Mouse (Mus musculus): Measurements from ENCODE around the gene Mapt. TPM values are rescaled to one million over a fixed set of nuclear protein-coding genes. Genes with fewer than 3 reads are reported as not detected.
A peak's percentile ranks its signal among the peaks of the same experiment; 100 is the strongest.
"Not testable (repeated sequence)": the region's sequence is repeated elsewhere in the genome, so short reads cannot be mapped to it uniquely, and the experiment has no call there.

Mapt gene
- polyA plus RNA-seq, 1 experiment from 2014 or later = 14.7 TPM

- no peak overlapping the region for H3K4me3 ChIP-seq
- peaks cover 56% of the 10 kb centered on the region for H3K27me3 ChIP-seq (replicated peaks; ENCODE audit: low read depth, poor library complexity, severe bottlenecking)
- no peaks in the 10 kb centered on the region for H3K36me3 ChIP-seq (replicated peaks)
- no peak overlapping the region for H3K27ac ChIP-seq (replicated peaks)
- no peak for DNase-seq (ENCODE audit: low spot score)
- 70% methylated on average over 7 of the region's 7 CpGs for WGBS
- peaks cover 46% of the 10 kb centered on the region for H3K4me1 ChIP-seq
- H3K9me3 ChIP-seq = no peaks in the 10 kb centered on the region
Observed at GRCm38 (mm10) chr11:104237226-104237625, 6.0 kb downstream of the Mapt start.

- Histone ChIP-seq H3K4me1 (peaks cover 37% of the 10 kb centered on the region), H3K9me3 (no peaks in the 10 kb centered on the region), H3K36me3 (replicated peaks) (no peaks in the 10 kb centered on the region), H3K27ac (replicated peaks) (no peak overlapping the region), H3K4me3 (no peak overlapping the region), H3K27me3 (replicated peaks; ENCODE audit: low read depth, poor library complexity, severe bottlenecking) (peaks cover 46% of the 10 kb centered on the region)
- no peak for DNase-seq (ENCODE audit: low spot score)
- WGBS = 70% methylated on average over 13 of the region's 13 CpGs
Observed at GRCm38 (mm10) chr11:104237958-104238747, 7.0 kb downstream of the Mapt start.

GRCm38 (mm10) chr11:104245478-104245877 is 14.3 kb downstream of the Mapt start:
- DNase-seq (ENCODE audit: low spot score); H3K9me3 ChIP-seq; H3K4me3 ChIP-seq; H3K36me3 ChIP-seq (replicated peaks); H3K27ac ChIP-seq (replicated peaks); H3K27me3 ChIP-seq (replicated peaks; ENCODE audit: low read depth, poor library complexity, severe bottlenecking): not testable (repeated sequence)
- 80% methylated on average over 6 of the region's 6 CpGs for WGBS
- peaks cover 22% of the 10 kb centered on the region for H3K4me1 ChIP-seq

- Histone ChIP-seq H3K9me3 (no peaks in the 10 kb centered on the region), H3K27me3 (replicated peaks; ENCODE audit: low read depth, poor library complexity, severe bottlenecking) (no peaks in the 10 kb centered on the region), H3K36me3 (replicated peaks) (no peaks in the 10 kb centered on the region), H3K4me1 (peaks cover 22% of the 10 kb centered on the region), H3K27ac (replicated peaks) (no peak overlapping the region), H3K4me3 (no peak overlapping the region)
- WGBS = 21% methylated on average over 6 of the region's 6 CpGs
- DNase-seq (ENCODE audit: low spot score) = no peak
Observed at GRCm38 (mm10) chr11:104246171-104246694, 15.0 kb downstream of the Mapt start.

GRCm38 (mm10) chr11:104247141-104247717 is 16.0 kb downstream of the Mapt start:
- DNase-seq (ENCODE audit: low spot score) = no peak
- 87% methylated on average over 6 of the region's 6 CpGs for WGBS
- H3K4me3 ChIP-seq = no peak overlapping the region
- H3K9me3 ChIP-seq = no peaks in the 10 kb centered on the region
- no peak overlapping the region for H3K27ac ChIP-seq (replicated peaks)
- H3K27me3 ChIP-seq (replicated peaks; ENCODE audit: low read depth, poor library complexity, severe bottlenecking) = no peaks in the 10 kb centered on the region
- no peaks in the 10 kb centered on the region for H3K36me3 ChIP-seq (replicated peaks)
- H3K4me1 ChIP-seq = peaks cover 22% of the 10 kb centered on the region

- WGBS = 72% methylated on average over 8 of the region's 8 CpGs
- H3K27ac ChIP-seq (replicated peaks) = no peak overlapping the region
- no peaks in the 10 kb centered on the region for H3K27me3 ChIP-seq (replicated peaks; ENCODE audit: low read depth, poor library complexity, severe bottlenecking)
- H3K9me3 ChIP-seq = no peaks in the 10 kb centered on the region
- peaks cover 22% of the 10 kb centered on the region for H3K4me1 ChIP-seq
- H3K36me3 ChIP-seq (replicated peaks) = no peaks in the 10 kb centered on the region
- no peak overlapping the region for H3K4me3 ChIP-seq
- no peak for DNase-seq (ENCODE audit: low spot score)
Observed at GRCm38 (mm10) chr11:104249420-104249819, 18.2 kb downstream of the Mapt start.

GRCm38 (mm10) chr11:104251121-104251520 is 19.9 kb downstream of the Mapt start:
- H3K9me3 ChIP-seq = no peaks in the 10 kb centered on the region
- H3K27me3 ChIP-seq (replicated peaks; ENCODE audit: low read depth, poor library complexity, severe bottlenecking) = no peaks in the 10 kb centered on the region
- WGBS = 87% methylated on average over 6 of the region's 6 CpGs
- peaks cover 16% of the 10 kb centered on the region for H3K4me1 ChIP-seq
- no peak overlapping the region for H3K27ac ChIP-seq (replicated peaks)
- no peaks in the 10 kb centered on the region for H3K36me3 ChIP-seq (replicated peaks)
- DNase-seq (ENCODE audit: low spot score) = no peak
- no peak overlapping the region for H3K4me3 ChIP-seq

GRCm38 (mm10) chr11:104252094-104252493 is 20.9 kb downstream of the Mapt start:
- Histone ChIP-seq H3K4me1 (peaks cover 6% of the 10 kb centered on the region; the same call in 1 of the 2 replicates), H3K4me3 (no peak overlapping the region), H3K27ac (replicated peaks) (no peak overlapping the region), H3K27me3 (replicated peaks; ENCODE audit: low read depth, poor library complexity, severe bottlenecking) (no peaks in the 10 kb centered on the region), H3K36me3 (replicated peaks) (no peaks in the 10 kb centered on the region), H3K9me3 (no peaks in the 10 kb centered on the region)
- WGBS = 80% methylated on average over 3 of the region's 3 CpGs
- DNase-seq (ENCODE audit: low spot score) = no peak

- no peak overlapping the region for H3K27ac ChIP-seq (replicated peaks)
- H3K4me3 ChIP-seq = no peak overlapping the region
- H3K36me3 ChIP-seq (replicated peaks) = no peaks in the 10 kb centered on the region
- no peaks in the 10 kb centered on the region for H3K9me3 ChIP-seq
- H3K27me3 ChIP-seq (replicated peaks; ENCODE audit: low read depth, poor library complexity, severe bottlenecking) = no peaks in the 10 kb centered on the region
- no peak for DNase-seq (ENCODE audit: low spot score)
- H3K4me1 ChIP-seq = peaks cover 14% of the 10 kb centered on the region
- WGBS = 85% methylated on average over 10 of the region's 10 CpGs
Observed at GRCm38 (mm10) chr11:104254408-104255039, 23.3 kb downstream of the Mapt start.

GRCm38 (mm10) chr11:104256179-104256578 is 25.0 kb downstream of the Mapt start:
- 89% methylated on average over 2 of the region's 2 CpGs for WGBS
- Histone ChIP-seq H3K27ac (replicated peaks) (no peak overlapping the region), H3K4me3 (no peak overlapping the region), H3K36me3 (replicated peaks) (no peaks in the 10 kb centered on the region), H3K4me1 (peaks cover 13% of the 10 kb centered on the region), H3K27me3 (replicated peaks; ENCODE audit: low read depth, poor library complexity, severe bottlenecking) (no peaks in the 10 kb centered on the region), H3K9me3 (no peaks in the 10 kb centered on the region)
- no peak for DNase-seq (ENCODE audit: low spot score)

GRCm38 (mm10) chr11:104258991-104259390 is 27.8 kb downstream of the Mapt start:
- Histone ChIP-seq H3K27me3 (replicated peaks; ENCODE audit: low read depth, poor library complexity, severe bottlenecking) (no peaks in the 10 kb centered on the region), H3K27ac (replicated peaks) (peak overlapping the region; percentile 11; the same call in 1 of the 2 replicates), H3K4me1 (peaks cover 13% of the 10 kb centered on the region), H3K9me3 (no peaks in the 10 kb centered on the region), H3K36me3 (replicated peaks) (no peaks in the 10 kb centered on the region), H3K4me3 (no peak overlapping the region)
- DNase-seq (ENCODE audit: low spot score) = peak; percentile 33
- WGBS = 23% methylated on average over 4 of the region's 4 CpGs

- DNase-seq (ENCODE audit: low spot score) = no peak
- no peaks in the 10 kb centered on the region for H3K9me3 ChIP-seq
- no peak overlapping the region for H3K27ac ChIP-seq (replicated peaks)
- 79% methylated on average over 6 of the region's 6 CpGs for WGBS
- H3K4me1 ChIP-seq = peaks cover 6% of the 10 kb centered on the region
- H3K4me3 ChIP-seq = no peak overlapping the region
- no peaks in the 10 kb centered on the region for H3K36me3 ChIP-seq (replicated peaks)
- H3K27me3 ChIP-seq (replicated peaks; ENCODE audit: low read depth, poor library complexity, severe bottlenecking) = no peaks in the 10 kb centered on the region
Observed at GRCm38 (mm10) chr11:104264683-104265082, 33.5 kb downstream of the Mapt start.
